Mouse (Mus musculus): Measurements from ENCODE around the gene Usp18. TPM values are rescaled to one million over a fixed set of nuclear protein-coding genes. Genes with fewer than 3 reads are reported as not detected.

Gene Usp18
- polyA plus RNA-seq, 1 experiment from 2014 or later = 2.8 TPM

DNA sequence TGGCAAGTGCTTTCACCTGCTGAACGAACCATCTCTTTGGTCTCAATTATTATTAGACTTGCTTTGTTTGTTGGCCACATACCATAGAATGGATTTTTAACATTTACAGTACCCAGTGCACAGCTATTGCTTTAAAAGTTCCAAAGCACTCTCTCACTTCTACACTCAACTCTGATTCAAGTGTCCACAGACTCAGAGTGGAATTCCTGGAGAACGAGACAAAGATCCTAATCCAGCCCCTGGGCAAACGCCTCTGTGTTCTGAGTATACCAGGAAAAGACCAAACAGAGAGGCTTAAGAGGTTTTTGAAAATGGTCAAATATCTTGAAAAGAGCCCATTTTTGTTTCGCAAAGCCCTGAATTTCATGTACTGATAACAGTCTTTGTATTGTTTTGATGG lies 32.7 kb upstream of the Usp18 start:
- Histone ChIP-seq H3K9ac (replicated peaks; ENCODE audit: low read length) (no peak overlapping the region), H3K36me3 (ENCODE audit: insufficient read depth, low read length) (no peaks in the 10 kb centered on the region), H3K4me1 (ENCODE audit: insufficient read depth, low read length) (peaks cover 16% of the 10 kb centered on the region), H3K27me3 (ENCODE audit: insufficient read depth, low read length) (peaks cover 30% of the 10 kb centered on the region), H3K4me2 (replicated peaks; ENCODE audit: low read depth, low read length) (no peak overlapping the region), H3K27ac (ENCODE audit: low read length) (no peak overlapping the region), H3K9me3 (ENCODE audit: low read length) (no peaks in the 10 kb centered on the region), H3K4me3 (ENCODE audit: low read length) (no peak overlapping the region)
- 81% methylated on average over 4 of the region's 4 CpGs for WGBS
- no peak for ATAC-seq (ENCODE audit: low FRiP score, low TSS enrichment)

DNA sequence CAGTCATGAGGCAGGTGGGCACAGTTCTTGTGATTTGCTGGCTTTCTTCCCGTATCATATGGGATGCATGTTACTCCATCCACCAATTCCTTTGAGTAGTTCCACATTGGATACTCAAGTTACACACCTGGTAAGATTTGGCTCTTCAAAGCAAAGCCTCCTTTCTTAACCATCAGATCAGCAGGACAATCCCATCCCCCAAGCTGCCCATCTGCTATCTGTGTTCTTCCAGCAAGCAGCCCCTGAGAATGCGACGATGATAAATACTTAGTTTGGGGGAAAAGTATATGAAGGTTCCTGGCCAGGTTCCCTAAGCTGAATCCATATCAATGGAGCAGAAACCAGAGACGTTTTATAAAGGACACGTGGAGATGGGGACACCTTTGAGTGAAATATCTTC lies 31.5 kb upstream of the Usp18 start:
- peaks cover 16% of the 10 kb centered on the region for H3K4me1 ChIP-seq (ENCODE audit: insufficient read depth, low read length)
- H3K27me3 ChIP-seq (ENCODE audit: insufficient read depth, low read length) = peaks cover 28% of the 10 kb centered on the region
- 84% methylated on average over 5 of the region's 5 CpGs for WGBS
- no peak overlapping the region for H3K4me3 ChIP-seq (ENCODE audit: low read length)
- no peaks in the 10 kb centered on the region for H3K9me3 ChIP-seq (ENCODE audit: low read length)
- no peaks in the 10 kb centered on the region for H3K36me3 ChIP-seq (ENCODE audit: insufficient read depth, low read length)
- ATAC-seq (ENCODE audit: low FRiP score, low TSS enrichment) = no peak
- no peak overlapping the region for H3K4me2 ChIP-seq (replicated peaks; ENCODE audit: low read depth, low read length)
- H3K9ac ChIP-seq (replicated peaks; ENCODE audit: low read length) = no peak overlapping the region
- no peak overlapping the region for H3K27ac ChIP-seq (ENCODE audit: low read length)

DNA sequence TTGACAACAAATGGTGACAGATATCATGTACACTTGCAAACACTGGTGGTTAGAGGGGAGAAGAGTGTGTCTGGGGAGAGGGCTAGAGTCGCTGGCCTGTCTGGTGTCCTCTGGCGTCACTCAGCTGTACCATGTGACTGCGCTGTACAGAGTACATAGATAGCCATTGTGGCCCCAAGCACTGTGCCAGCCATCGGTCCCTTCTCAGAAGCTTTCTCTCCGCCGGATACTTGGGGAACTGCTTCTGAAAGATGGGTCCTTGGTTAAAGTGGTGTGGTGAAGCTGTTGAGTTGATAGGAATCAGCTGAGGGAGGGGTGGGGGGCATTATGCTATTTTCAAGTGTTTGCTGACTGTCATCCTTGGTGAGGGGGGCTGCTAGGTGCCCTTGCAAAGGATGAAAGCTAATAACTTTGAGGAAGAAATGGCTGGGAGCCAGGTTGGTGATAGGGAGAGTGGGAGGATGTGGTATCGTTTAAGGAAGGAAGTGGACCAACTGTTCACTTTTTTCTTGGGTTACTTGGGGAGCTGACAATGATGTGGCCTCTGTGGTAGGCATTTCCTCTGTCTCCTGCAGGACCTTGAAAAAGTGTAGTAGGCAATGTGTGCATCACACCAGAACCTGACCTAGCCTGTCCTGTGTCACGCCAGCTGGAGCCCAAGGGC lies 30.9 kb upstream of the Usp18 start:
- H3K9me3 ChIP-seq (ENCODE audit: low read length) = no peaks in the 10 kb centered on the region
- H3K4me1 ChIP-seq (ENCODE audit: insufficient read depth, low read length) = peaks cover 16% of the 10 kb centered on the region
- H3K9ac ChIP-seq (replicated peaks; ENCODE audit: low read length) = no peak overlapping the region
- ATAC-seq (ENCODE audit: low FRiP score, low TSS enrichment) = no peak
- no peak overlapping the region for H3K27ac ChIP-seq (ENCODE audit: low read length)
- peaks cover 22% of the 10 kb centered on the region for H3K27me3 ChIP-seq (ENCODE audit: insufficient read depth, low read length)
- no peak overlapping the region for H3K4me2 ChIP-seq (replicated peaks; ENCODE audit: low read depth, low read length)
- WGBS = 78% methylated on average over 8 of the region's 8 CpGs
- no peak overlapping the region for H3K4me3 ChIP-seq (ENCODE audit: low read length)
- no peaks in the 10 kb centered on the region for H3K36me3 ChIP-seq (ENCODE audit: insufficient read depth, low read length)

DNA sequence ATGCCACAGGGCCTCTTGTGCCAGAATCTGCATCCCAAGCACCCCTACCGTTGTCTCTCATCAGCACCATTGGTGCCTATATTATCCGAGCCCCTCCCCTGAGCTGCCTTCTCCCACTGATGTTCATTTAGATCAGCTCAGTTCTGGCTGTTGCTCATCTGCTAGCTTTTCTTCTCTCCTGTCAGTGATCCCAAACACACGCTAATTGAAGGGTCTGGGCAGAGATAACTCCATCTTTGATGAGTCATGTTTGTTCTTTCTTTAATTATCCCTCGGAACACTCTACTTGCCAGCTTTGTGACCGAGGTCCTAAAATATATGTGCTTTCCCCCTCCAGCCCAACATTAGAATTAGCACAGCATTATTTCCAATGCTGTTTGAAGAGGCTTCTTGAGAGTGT lies 30.4 kb upstream of the Usp18 start:
- no peak for ATAC-seq (ENCODE audit: low FRiP score, low TSS enrichment)
- Histone ChIP-seq H3K4me1 (ENCODE audit: insufficient read depth, low read length) (peaks cover 13% of the 10 kb centered on the region), H3K9me3 (ENCODE audit: low read length) (no peaks in the 10 kb centered on the region), H3K27me3 (ENCODE audit: insufficient read depth, low read length) (peaks cover 17% of the 10 kb centered on the region), H3K4me3 (ENCODE audit: low read length) (no peak overlapping the region), H3K9ac (replicated peaks; ENCODE audit: low read length) (no peak overlapping the region), H3K27ac (ENCODE audit: low read length) (no peak overlapping the region), H3K4me2 (replicated peaks; ENCODE audit: low read depth, low read length) (no peak overlapping the region), H3K36me3 (ENCODE audit: insufficient read depth, low read length) (no peaks in the 10 kb centered on the region)
- WGBS = 74% methylated on average over 5 of the region's 5 CpGs

DNA sequence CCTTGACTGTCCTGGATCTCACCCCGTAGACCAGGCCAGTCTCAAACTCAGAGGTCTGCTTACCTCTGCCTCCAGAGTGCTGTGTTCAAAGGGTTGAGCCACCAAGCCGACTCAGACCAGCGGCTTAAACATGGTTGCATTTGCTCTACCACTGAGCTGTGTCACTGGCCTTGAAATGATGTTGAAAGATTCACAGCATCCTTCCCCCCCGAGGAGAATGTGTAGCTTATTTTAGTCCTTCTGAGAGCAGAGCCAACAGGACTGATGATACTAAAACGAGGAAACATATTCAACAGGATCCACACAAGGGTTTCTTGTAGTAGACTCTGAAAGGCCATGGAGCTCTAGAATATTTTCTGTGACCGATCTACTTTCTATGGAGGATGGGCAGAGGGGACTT lies 29.8 kb upstream of the Usp18 start:
- H3K4me1 ChIP-seq (ENCODE audit: insufficient read depth, low read length) = peaks cover 8% of the 10 kb centered on the region
- no peak for ATAC-seq (ENCODE audit: low FRiP score, low TSS enrichment)
- H3K27me3 ChIP-seq (ENCODE audit: insufficient read depth, low read length) = peaks cover 11% of the 10 kb centered on the region
- H3K36me3 ChIP-seq (ENCODE audit: insufficient read depth, low read length) = no peaks in the 10 kb centered on the region
- no peak overlapping the region for H3K27ac ChIP-seq (ENCODE audit: low read length)
- H3K9me3 ChIP-seq (ENCODE audit: low read length) = no peaks in the 10 kb centered on the region
- no peak overlapping the region for H3K4me2 ChIP-seq (replicated peaks; ENCODE audit: low read depth, low read length)
- WGBS = 83% methylated on average over 6 of the region's 6 CpGs
- no peak overlapping the region for H3K9ac ChIP-seq (replicated peaks; ENCODE audit: low read length)
- no peak overlapping the region for H3K4me3 ChIP-seq (ENCODE audit: low read length)

DNA sequence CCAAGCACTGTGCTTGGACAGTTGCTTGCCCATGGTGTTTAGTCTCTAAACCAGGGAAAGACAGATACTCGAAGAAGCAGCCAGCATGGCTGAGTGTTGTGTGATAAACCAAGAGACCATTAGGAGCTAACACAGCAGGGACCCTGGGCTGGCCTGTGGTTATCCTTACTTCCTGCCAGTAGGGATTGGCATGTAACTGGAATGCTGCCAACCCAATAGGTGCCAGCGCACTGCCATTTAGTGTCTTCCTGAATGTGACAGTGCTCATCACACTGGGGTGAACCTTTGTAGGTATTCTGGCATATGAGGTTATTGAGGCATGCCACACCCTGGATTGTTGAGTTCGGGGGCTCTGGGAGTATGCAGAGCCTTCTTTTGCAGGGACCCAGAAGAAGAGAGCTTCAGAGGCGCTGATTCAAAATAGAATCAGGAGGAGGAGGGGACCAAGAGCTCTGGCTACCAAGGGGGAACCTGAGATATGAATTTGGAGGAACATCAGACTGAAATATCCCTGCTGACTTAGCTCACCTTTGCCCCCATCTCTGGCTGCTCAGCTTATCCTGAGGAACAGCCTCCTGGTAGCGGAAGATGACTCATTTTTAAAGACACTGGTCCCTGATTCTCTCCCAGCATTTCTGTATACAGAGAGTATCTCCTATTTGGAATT lies 29.0 kb upstream of the Usp18 start:
- no peak for ATAC-seq (ENCODE audit: low FRiP score, low TSS enrichment)
- Histone ChIP-seq H3K27ac (ENCODE audit: low read length) (no peak overlapping the region), H3K9ac (replicated peaks; ENCODE audit: low read length) (no peak overlapping the region), H3K27me3 (ENCODE audit: insufficient read depth, low read length) (peaks cover 3% of the 10 kb centered on the region; the same call in 1 of the 2 replicates), H3K4me2 (replicated peaks; ENCODE audit: low read depth, low read length) (no peak overlapping the region), H3K36me3 (ENCODE audit: insufficient read depth, low read length) (no peaks in the 10 kb centered on the region), H3K9me3 (ENCODE audit: low read length) (no peaks in the 10 kb centered on the region), H3K4me1 (ENCODE audit: insufficient read depth, low read length) (no peaks in the 10 kb centered on the region; the same call in 1 of the 2 replicates), H3K4me3 (ENCODE audit: low read length) (no peak overlapping the region)
- 78% methylated on average over 5 of the region's 5 CpGs for WGBS

DNA sequence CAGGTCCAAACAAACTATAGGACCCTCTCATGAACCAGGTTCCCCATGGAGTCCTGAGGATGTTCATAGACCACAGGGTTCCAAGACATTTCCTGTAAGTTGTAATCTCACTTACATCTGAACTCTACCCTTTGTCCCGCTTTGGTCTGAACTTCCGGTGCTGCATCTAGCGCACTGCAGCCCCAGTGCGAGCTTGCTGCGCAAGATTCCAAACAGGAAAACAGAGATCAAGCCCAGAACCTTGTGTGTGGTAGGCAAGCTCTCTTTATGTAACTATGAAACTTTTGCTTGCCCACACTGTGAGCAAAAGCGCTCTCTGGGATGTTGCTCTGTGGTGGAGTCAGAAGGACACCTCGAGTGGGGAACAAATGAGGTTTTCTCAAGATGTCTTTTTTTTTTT lies 27.7 kb upstream of the Usp18 start:
- Histone ChIP-seq H3K36me3 (ENCODE audit: insufficient read depth, low read length) (no peaks in the 10 kb centered on the region), H3K4me1 (ENCODE audit: insufficient read depth, low read length) (no peaks in the 10 kb centered on the region), H3K27ac (ENCODE audit: low read length) (no peak overlapping the region), H3K9ac (replicated peaks; ENCODE audit: low read length) (no peak overlapping the region), H3K4me3 (ENCODE audit: low read length) (no peak overlapping the region), H3K27me3 (ENCODE audit: insufficient read depth, low read length) (no peaks in the 10 kb centered on the region), H3K4me2 (replicated peaks; ENCODE audit: low read depth, low read length) (no peak overlapping the region), H3K9me3 (ENCODE audit: low read length) (no peaks in the 10 kb centered on the region)
- ATAC-seq (ENCODE audit: low FRiP score, low TSS enrichment) = no peak
- WGBS = 83% methylated on average over 7 of the region's 7 CpGs

DNA sequence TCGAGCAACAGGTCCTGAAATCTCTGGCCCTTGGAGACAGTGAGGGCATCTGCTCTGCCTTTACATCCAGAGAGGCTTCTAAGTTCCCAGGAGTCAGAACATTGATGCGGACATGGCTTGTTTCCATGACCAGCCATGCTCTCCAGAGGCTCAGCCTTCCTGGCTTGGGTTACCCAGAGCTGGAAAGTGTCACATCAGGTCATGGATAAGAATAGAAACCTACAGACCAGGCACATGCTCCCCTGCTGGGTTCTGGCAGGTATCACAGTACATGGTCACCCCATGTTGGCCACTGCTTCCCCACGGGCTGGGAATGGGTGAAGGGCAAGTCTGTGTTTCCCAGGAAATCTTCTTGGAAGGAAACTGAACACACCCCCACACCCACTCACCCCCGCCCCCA lies 26.3 kb upstream of the Usp18 start:
- Histone ChIP-seq H3K4me3 (ENCODE audit: low read length) (no peak overlapping the region), H3K27me3 (ENCODE audit: insufficient read depth, low read length) (no peaks in the 10 kb centered on the region), H3K36me3 (ENCODE audit: insufficient read depth, low read length) (no peaks in the 10 kb centered on the region), H3K27ac (ENCODE audit: low read length) (no peak overlapping the region), H3K4me2 (replicated peaks; ENCODE audit: low read depth, low read length) (no peak overlapping the region), H3K9ac (replicated peaks; ENCODE audit: low read length) (no peak overlapping the region), H3K9me3 (ENCODE audit: low read length) (no peaks in the 10 kb centered on the region), H3K4me1 (ENCODE audit: insufficient read depth, low read length) (no peaks in the 10 kb centered on the region)
- 84% methylated on average over 4 of the region's 4 CpGs for WGBS
- no peak for ATAC-seq (ENCODE audit: low FRiP score, low TSS enrichment)

DNA sequence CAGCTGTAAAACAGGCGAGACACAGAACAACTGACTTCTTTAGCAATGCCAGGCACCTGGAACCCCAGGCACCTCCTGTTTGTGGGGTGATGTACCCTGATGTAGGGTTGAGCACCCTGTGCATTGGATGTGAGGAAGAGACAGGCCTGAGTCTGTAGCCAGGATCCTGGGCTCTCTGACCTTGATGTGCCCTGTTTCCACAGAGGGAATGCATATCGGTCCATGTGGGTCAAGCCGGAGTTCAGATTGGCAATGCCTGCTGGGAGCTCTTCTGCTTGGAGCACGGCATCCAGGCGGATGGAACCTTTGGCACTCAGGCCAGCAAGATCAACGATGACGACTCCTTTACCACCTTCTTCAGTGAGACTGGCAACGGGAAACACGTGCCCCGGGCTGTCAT lies 25.5 kb upstream of the Usp18 start:
- Histone ChIP-seq H3K9ac (replicated peaks; ENCODE audit: low read length) (no peak overlapping the region), H3K9me3 (ENCODE audit: low read length) (no peaks in the 10 kb centered on the region), H3K27ac (ENCODE audit: low read length) (no peak overlapping the region), H3K36me3 (ENCODE audit: insufficient read depth, low read length) (no peaks in the 10 kb centered on the region), H3K4me2 (replicated peaks; ENCODE audit: low read depth, low read length) (no peak overlapping the region), H3K27me3 (ENCODE audit: insufficient read depth, low read length) (no peaks in the 10 kb centered on the region), H3K4me3 (ENCODE audit: low read length) (no peak overlapping the region), H3K4me1 (ENCODE audit: insufficient read depth, low read length) (peaks cover 4% of the 10 kb centered on the region)
- 90% methylated on average over 10 of the region's 10 CpGs for WGBS
- ATAC-seq (ENCODE audit: low FRiP score, low TSS enrichment) = no peak

DNA sequence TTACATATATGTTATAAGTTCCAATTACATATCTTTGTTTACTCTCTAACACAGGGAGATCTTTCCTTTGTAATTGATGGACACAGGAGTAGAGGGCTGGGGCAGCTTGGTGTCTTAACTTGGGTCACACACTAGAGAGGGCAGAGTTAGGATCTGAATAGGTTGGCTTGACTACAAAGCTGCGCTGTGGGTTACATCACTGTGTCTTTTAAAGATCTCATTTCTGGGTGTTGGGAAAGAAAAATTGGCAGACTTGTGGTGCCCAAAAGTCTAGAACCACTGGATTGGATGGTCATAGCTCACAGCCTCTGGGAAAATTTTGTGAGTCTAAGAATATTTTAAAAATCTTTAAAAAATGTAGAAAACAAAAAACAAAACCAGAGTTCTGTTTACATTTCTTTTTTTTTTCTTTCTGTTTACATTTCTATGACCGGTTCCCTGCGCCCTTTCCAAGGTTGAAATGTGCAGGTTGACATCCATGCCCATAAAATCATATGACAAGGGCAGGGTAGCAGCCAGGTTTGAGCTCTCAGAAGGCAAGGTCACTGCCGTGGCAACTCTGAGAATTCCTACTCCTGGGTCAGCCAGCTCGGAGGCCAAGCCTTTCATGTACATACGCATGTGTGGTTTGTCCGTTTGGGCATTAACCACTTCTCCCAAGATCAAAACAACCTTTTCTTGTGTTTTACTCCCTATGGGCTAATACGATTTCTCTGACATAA lies 23.7 kb upstream of the Usp18 start:
- no peak overlapping the region for H3K4me2 ChIP-seq (replicated peaks; ENCODE audit: low read depth, low read length)
- no peak overlapping the region for H3K9ac ChIP-seq (replicated peaks; ENCODE audit: low read length)
- 67% methylated on average over 8 of the region's 8 CpGs for WGBS
- peaks cover 9% of the 10 kb centered on the region for H3K4me1 ChIP-seq (ENCODE audit: insufficient read depth, low read length)
- no peaks in the 10 kb centered on the region for H3K27me3 ChIP-seq (ENCODE audit: insufficient read depth, low read length)
- H3K4me3 ChIP-seq (ENCODE audit: low read length) = no peak overlapping the region
- H3K9me3 ChIP-seq (ENCODE audit: low read length) = no peaks in the 10 kb centered on the region
- no peak overlapping the region for H3K27ac ChIP-seq (ENCODE audit: low read length)
- no peaks in the 10 kb centered on the region for H3K36me3 ChIP-seq (ENCODE audit: insufficient read depth, low read length)
- no peak for ATAC-seq (ENCODE audit: low FRiP score, low TSS enrichment)
